Mouse (Mus musculus) right cerebral cortex, postnatal 10 days (tissue): ENCODE results near the gene Ifitm3.

Source experiments
- DNase-seq, 2 experiments: peaks; one replicate each; pipeline ENCODE4 v3.0.0; 2021; ENCODE audit warnings: low spot score in 2 of 2

The Ifitm3 gene

GRCm38 (mm10) chr7:141010593-141010992 is at the start of gene Ifitm3:
TSS of gene Ifitm3 (minus strand) at chr7:141010770.
- DNase-seq: no peak

GRCm38 (mm10) chr7:141059929-141060328 is 49.4 kb upstream of the Ifitm3 start:
- no peak for DNase-seq

- no peak for DNase-seq
Measured at GRCm38 (mm10) chr7:141058601-141059341, 48.2 kb upstream of the Ifitm3 start.

GRCm38 (mm10) chr7:141057541-141057940 is 47.0 kb upstream of the Ifitm3 start:
- no peak for DNase-seq

- no peak for DNase-seq
Measured at GRCm38 (mm10) chr7:141056976-141057375, 46.4 kb upstream of the Ifitm3 start.

- DNase-seq: no peak
Measured at GRCm38 (mm10) chr7:141055785-141056184, 45.2 kb upstream of the Ifitm3 start.

GRCm38 (mm10) chr7:141052421-141052820 is 41.9 kb upstream of the Ifitm3 start:
- DNase-seq: no peak

GRCm38 (mm10) chr7:141052016-141052415 is 41.4 kb upstream of the Ifitm3 start:
- DNase-seq: no peak

- DNase-seq: no peak
Measured at GRCm38 (mm10) chr7:141051060-141051685, 40.6 kb upstream of the Ifitm3 start.

GRCm38 (mm10) chr7:141049326-141049725 is 38.8 kb upstream of the Ifitm3 start:
- DNase-seq: no peak

GRCm38 (mm10) chr7:141048226-141049218 is 38.0 kb upstream of the Ifitm3 start:
- peak; percentile 92 to 94 for DNase-seq

- DNase-seq: peak; percentile 84 to 90
Measured at GRCm38 (mm10) chr7:141047581-141048225, 37.1 kb upstream of the Ifitm3 start.

GRCm38 (mm10) chr7:141046931-141047580 is 36.5 kb upstream of the Ifitm3 start:
- no peak for DNase-seq

GRCm38 (mm10) chr7:141042539-141042938 is 32.0 kb upstream of the Ifitm3 start:
- no peak for DNase-seq

- peak; percentile 69 to 74 for DNase-seq
Measured at GRCm38 (mm10) chr7:141041661-141042060, 31.1 kb upstream of the Ifitm3 start.

GRCm38 (mm10) chr7:141040867-141041606 is 30.5 kb upstream of the Ifitm3 start:
- DNase-seq: no peak

GRCm38 (mm10) chr7:141039386-141040107 is 29.0 kb upstream of the Ifitm3 start:
- DNase-seq: no peak

GRCm38 (mm10) chr7:141038090-141039032 is 27.8 kb upstream of the Ifitm3 start:
- DNase-seq: no peak
